Mouse (Mus musculus) liver, adult 2 months (tissue): ENCODE measurements around the gene Gm17455. TPM values are rescaled to one million over a fixed set of nuclear protein-coding genes. Genes with fewer than 3 reads are reported as not detected.

Experiments used
- DNase-seq: peaks from one replicate; pipeline ENCODE4 v3.0.0-alpha.2; 2011; ENCODE audit warnings: low read depth, low spot score; ENCODE audit errors: extremely low read depth
- H3K27ac ChIP-seq: fragments of 200-500 bp; replicated peaks from 2 replicates; pipeline ENCODE4 v1.5.1; 2012; ENCODE audit warnings: low read depth, mild to moderate bottlenecking, control low read depth, inconsistent platforms, low read length; ENCODE audit not compliant: insufficient read depth
- H3K27me3 ChIP-seq: fragments of 200-500 bp; 2 replicates; pipeline ENCODE4 v1.6.1; 2012; ENCODE audit warnings: mild to moderate bottlenecking, moderate library complexity, low read length, inconsistent platforms; ENCODE audit not compliant: control insufficient read depth, insufficient read depth
- H3K36me3 ChIP-seq: fragments of 200-500 bp; 2 replicates; pipeline ENCODE4 v1.6.1; 2012; ENCODE audit warnings: low read length, inconsistent platforms; ENCODE audit not compliant: control insufficient read depth, insufficient read depth
- H3K4me1 ChIP-seq: fragments of 200-500 bp; 2 replicates; pipeline ENCODE4 v1.6.1; 2011; ENCODE audit warnings: low read length; ENCODE audit not compliant: control insufficient read depth, insufficient read depth
- H3K4me3 ChIP-seq: fragments of 200-500 bp; 2 replicates; pipeline ENCODE4 v1.5.1; 2011; ENCODE audit warnings: low read depth, mild to moderate bottlenecking, control low read depth, low read length, moderate library complexity; ENCODE audit not compliant: insufficient read depth
- H3K79me2 ChIP-seq: fragments of 200-500 bp; 2 replicates; pipeline ENCODE4 v1.6.1; 2012; ENCODE audit warnings: inconsistent platforms, mild to moderate bottlenecking, low read length, moderate library complexity; ENCODE audit not compliant: control insufficient read depth, insufficient read depth
- H3K9ac ChIP-seq: fragments of 200-500 bp; 2 replicates; pipeline ENCODE4 v1.6.1; 2012; ENCODE audit warnings: low read depth, mild to moderate bottlenecking, control low read depth, inconsistent platforms, low read length
- CTCF ChIP-seq: fragments of 200-500 bp; IDR thresholded peaks from 2 replicates; pipeline ENCODE4 v1.5.1; 2011; ENCODE audit warnings: low read depth, low read length, control low read depth
- POLR2A ChIP-seq: fragments of 200-500 bp; IDR thresholded peaks from 2 replicates; pipeline ENCODE4 v1.6.1; 2011; ENCODE audit warnings: low read length, control low read depth; ENCODE audit not compliant: insufficient read depth; ENCODE audit errors: extremely low read depth
- WGBS: fragments of 180-500 bp; shearing (Covaris S2); methylation state at CpG from one replicate; pipeline ENCODE4 v1.1.7; 2018; 5-methylcytosine and 5-hydroxymethylcytosine counted together
- polyA plus RNA-seq: library from polyadenylated mRNA; depleted of rRNA; stranded (reverse); fragments of >200 nt; gene quantifications from 2 replicates; pipeline ENCODE4 v1.2.3, GENCODE M21; 2012
- total RNA-seq: library from RNA; depleted of rRNA; stranded (reverse); fragments of >200 nt; gene quantifications from 2 replicates; pipeline ENCODE4 v1.2.3, GENCODE M21; 2014

The Gm17455 gene
- total and polyA plus RNA-seq, 2 experiments = not detected

- Histone ChIP-seq H3K27ac (no peak overlapping the region), H3K27me3 (no peaks in the 10 kb centered on the region), H3K4me3 (no peak overlapping the region), H3K36me3 (no peaks in the 10 kb centered on the region), H3K79me2 (no peaks in the 10 kb centered on the region), H3K4me1 (peaks cover 6% of the 10 kb centered on the region), H3K9ac (no peak overlapping the region)
- WGBS = 88% methylated on average over 5 of the region's 5 CpGs
- no peak for TF ChIP-seq CTCF
- TF ChIP-seq POLR2A = no peak
- DNase-seq = no peak
Observed at GRCm38 (mm10) chr10:60353241-60354002, 46.1 kb upstream of the Gm17455 start.

- TF ChIP-seq POLR2A = no peak
- no peak for TF ChIP-seq CTCF
- Histone ChIP-seq H3K27ac (no peak overlapping the region), H3K36me3 (no peaks in the 10 kb centered on the region), H3K79me2 (no peaks in the 10 kb centered on the region), H3K4me1 (peaks cover 6% of the 10 kb centered on the region), H3K9ac (no peak overlapping the region), H3K27me3 (no peaks in the 10 kb centered on the region), H3K4me3 (no peak overlapping the region)
- DNase-seq = no peak
- WGBS = 93% methylated on average over 4 of the region's 4 CpGs
Observed at GRCm38 (mm10) chr10:60354003-60354325, 45.6 kb upstream of the Gm17455 start.

GRCm38 (mm10) chr10:60354881-60355677 lies 44.4 kb upstream of the Gm17455 start:
- Histone ChIP-seq H3K9ac (no peak overlapping the region), H3K4me3 (no peak overlapping the region), H3K79me2 (no peaks in the 10 kb centered on the region), H3K27me3 (no peaks in the 10 kb centered on the region), H3K4me1 (peaks cover 6% of the 10 kb centered on the region), H3K36me3 (no peaks in the 10 kb centered on the region), H3K27ac (no peak overlapping the region)
- WGBS = 76% methylated on average over 11 of the region's 11 CpGs
- TF ChIP-seq POLR2A (no peak), CTCF (no peak)
- no peak for DNase-seq

- H3K4me1 ChIP-seq = no peaks in the 10 kb centered on the region
- H3K4me3 ChIP-seq = no peak overlapping the region
- no peaks in the 10 kb centered on the region for H3K27me3 ChIP-seq
- H3K36me3 ChIP-seq = no peaks in the 10 kb centered on the region
- no peaks in the 10 kb centered on the region for H3K79me2 ChIP-seq
- 91% methylated on average over 4 of the region's 4 CpGs for WGBS
- no peak overlapping the region for H3K27ac ChIP-seq
- DNase-seq = no peak
- no peak overlapping the region for H3K9ac ChIP-seq
- TF ChIP-seq POLR2A (no peak), CTCF (no peak)
Observed at GRCm38 (mm10) chr10:60357441-60357840, 42.1 kb upstream of the Gm17455 start.

- no peaks in the 10 kb centered on the region for H3K27me3 ChIP-seq
- TF ChIP-seq POLR2A (no peak), CTCF (no peak)
- no peak for DNase-seq
- no peaks in the 10 kb centered on the region for H3K79me2 ChIP-seq
- no peaks in the 10 kb centered on the region for H3K4me1 ChIP-seq
- no peak overlapping the region for H3K27ac ChIP-seq
- H3K9ac ChIP-seq = no peak overlapping the region
- WGBS = 92% methylated on average over 14 of the region's 14 CpGs
- no peaks in the 10 kb centered on the region for H3K36me3 ChIP-seq
- H3K4me3 ChIP-seq = no peak overlapping the region
Observed at GRCm38 (mm10) chr10:60357901-60358300, 41.6 kb upstream of the Gm17455 start.

- no peaks in the 10 kb centered on the region for H3K4me1 ChIP-seq
- H3K27me3 ChIP-seq = no peaks in the 10 kb centered on the region
- no peak overlapping the region for H3K9ac ChIP-seq
- H3K4me3 ChIP-seq = no peak overlapping the region
- 76% methylated on average over 4 of the region's 4 CpGs for WGBS
- no peak overlapping the region for H3K27ac ChIP-seq
- H3K36me3 ChIP-seq = no peaks in the 10 kb centered on the region
- TF ChIP-seq CTCF = no peak
- TF ChIP-seq POLR2A = no peak
- no peaks in the 10 kb centered on the region for H3K79me2 ChIP-seq
- DNase-seq = no peak
Observed at GRCm38 (mm10) chr10:60358776-60359175, 40.8 kb upstream of the Gm17455 start.
